ENCODE assay signal across 29 mouse cellular contexts in genomic region chr17:24407116-24407803, GRCm38 (mm10). TPM values are rescaled to one million over a fixed set of nuclear protein-coding genes. Genes with fewer than 3 reads are reported as not detected.
DNase-seq lines count a peak whose midpoint lies in the region; ATAC-seq lines count a peak whose summit lies in the region.
"Had no signal": no experiment of that assay in that cellular context is flagged by ENCODE, and none has a peak within 500 bp of the region (broad histone marks: within the 10 kb centered on the region; RNA-seq: fewer than 3 reads in every experiment).

No protein-coding gene starts in this region.

- no peaks in the 10 kb centered on the region for H3K9me3 ChIP-seq in liver, embryonic 13.5 days (replicated peaks)
- H3K9me3 ChIP-seq in liver, embryonic 11.5 days (ENCODE audit: control insufficient read depth, low read length): no peaks in the 10 kb centered on the region
- no peaks in the 10 kb centered on the region for H3K9me3 ChIP-seq in forebrain, embryonic 15.5 days
- H3K9me3 ChIP-seq in kidney, embryonic 16.5 days (ENCODE audit: low read length): no peaks in the 10 kb centered on the region
- H3K9me3 ChIP-seq: heart, embryonic 13.5 days; hindbrain, embryonic 10.5 days; intestine, embryonic 15.5 days; limb, embryonic 12.5 days; megakaryocyte, embryonic 14.5 days; midbrain, embryonic 12.5 days; stomach, embryonic 15.5 days had no signal

- no peak overlapping the region for H3K4me3 ChIP-seq in liver, embryonic 13.5 days (replicated peaks)
- H3K4me3 ChIP-seq in liver, embryonic 11.5 days (ENCODE audit: low read depth, low read length): no peak overlapping the region
- H3K4me3 ChIP-seq in forebrain, embryonic 15.5 days: no peak overlapping the region
- no peak overlapping the region for H3K4me3 ChIP-seq in kidney, embryonic 16.5 days (ENCODE audit: low read length)
- H3K4me3 ChIP-seq: heart, embryonic 13.5 days; hindbrain, embryonic 10.5 days; intestine, embryonic 15.5 days; limb, embryonic 12.5 days; megakaryocyte, embryonic 14.5 days; midbrain, embryonic 12.5 days; stomach, embryonic 15.5 days had no signal

- peaks cover 95% of the 10 kb centered on the region for H3K36me3 ChIP-seq in liver, embryonic 13.5 days
- H3K36me3 ChIP-seq in liver, embryonic 11.5 days (ENCODE audit: control insufficient read depth, insufficient read depth, low read length): peaks cover 29% of the 10 kb centered on the region
- H3K36me3 ChIP-seq in forebrain, embryonic 15.5 days: peaks cover 80% of the 10 kb centered on the region
- H3K36me3 ChIP-seq in kidney, embryonic 16.5 days (ENCODE audit: insufficient read depth, low read length): peaks cover 29% of the 10 kb centered on the region

- 85% methylated on average over 12 of the region's 12 CpGs for WGBS in liver, embryonic 13.5 days (ENCODE audit: insufficient replicate concordance)
- WGBS in liver, embryonic 11.5 days: 89% methylated on average over 12 of the region's 12 CpGs
- 87% methylated on average over 12 of the region's 12 CpGs for WGBS in forebrain, embryonic 15.5 days
- WGBS in kidney, embryonic 16.5 days: 82% methylated on average over 12 of the region's 12 CpGs

- H3K4me2 ChIP-seq in liver, embryonic 13.5 days: no peak overlapping the region
- no peak overlapping the region for H3K4me2 ChIP-seq in liver, embryonic 11.5 days
- H3K4me2 ChIP-seq in forebrain, embryonic 15.5 days (replicated peaks): no peak overlapping the region
- no peak overlapping the region for H3K4me2 ChIP-seq in kidney, embryonic 16.5 days (replicated peaks; ENCODE audit: low read depth, low read length)
- H3K4me2 ChIP-seq: heart, embryonic 13.5 days; intestine, embryonic 15.5 days; limb, embryonic 12.5 days; midbrain, embryonic 12.5 days; stomach, embryonic 15.5 days had no signal

- ATAC-seq in liver, embryonic 13.5 days (ENCODE audit: low read depth): 0 out of 2 replicates have a peak, but pooled peaks have one; percentile 14
- ATAC-seq in liver, embryonic 11.5 days (replicated peaks; ENCODE audit: low FRiP score): no peak
- ATAC-seq in forebrain, embryonic 15.5 days (replicated peaks): no peak
- ATAC-seq in kidney, embryonic 16.5 days (ENCODE audit: low FRiP score, low TSS enrichment): no peak
- ATAC-seq: forebrain, embryonic 14.5 days; hindbrain, postnatal 0 days; intestine, embryonic 15.5 days; liver, postnatal 0 days had no signal

- DNase-seq in liver, embryonic 13.5 days: no peak
- DNase-seq in liver, embryonic 11.5 days (ENCODE audit: low spot score): no peak
- DNase-seq in cerebellum, adult 11-12 months: peak; percentile 78
- peak; percentile 76 for DNase-seq in cerebellum, adult 9-10 months
- DNase-seq in cerebellum, postnatal 36 days: peak; percentile 68 to 69
- no peak for DNase-seq in adrenal gland, postnatal 4 days (ENCODE audit: low spot score in 2 of 2)
- DNase-seq: adrenal gland, adult 8-10 months; B cell, adult 2 months; heart, postnatal 10 days; kidney, adult 2 months; kidney, postnatal 10 days; liver, postnatal 0 days; lung, postnatal 4 days; retina, postnatal 1 day; right cerebral cortex, postnatal 14 days; thymus, postnatal 14 days had no signal

- H3K27ac ChIP-seq in liver, embryonic 13.5 days: no peak overlapping the region
- no peak overlapping the region for H3K27ac ChIP-seq in liver, embryonic 11.5 days (ENCODE audit: low read depth, low read length)
- no peak overlapping the region for H3K27ac ChIP-seq in forebrain, embryonic 15.5 days (replicated peaks)
- no peak overlapping the region for H3K27ac ChIP-seq in kidney, embryonic 16.5 days (ENCODE audit: low read length)
- H3K27ac ChIP-seq: heart, embryonic 13.5 days; hindbrain, embryonic 10.5 days; hindbrain, postnatal 0 days; intestine, embryonic 15.5 days; limb, embryonic 12.5 days; midbrain, embryonic 12.5 days; stomach, embryonic 15.5 days had no signal

- no peaks in the 10 kb centered on the region for H3K4me1 ChIP-seq in liver, embryonic 13.5 days (replicated peaks)
- H3K4me1 ChIP-seq in liver, embryonic 11.5 days (replicated peaks; ENCODE audit: control insufficient read depth, insufficient read depth, low read length): no peaks in the 10 kb centered on the region
- no peaks in the 10 kb centered on the region for H3K4me1 ChIP-seq in forebrain, embryonic 15.5 days
- no peaks in the 10 kb centered on the region for H3K4me1 ChIP-seq in kidney, embryonic 16.5 days (ENCODE audit: insufficient read depth, low read length)
- H3K4me1 ChIP-seq: heart, embryonic 13.5 days; hindbrain, embryonic 10.5 days; intestine, embryonic 15.5 days; limb, embryonic 12.5 days; midbrain, embryonic 12.5 days; stomach, embryonic 15.5 days had no signal

- no peaks in the 10 kb centered on the region for H3K27me3 ChIP-seq in liver, embryonic 13.5 days
- H3K27me3 ChIP-seq in liver, embryonic 11.5 days (replicated peaks; ENCODE audit: control insufficient read depth, insufficient read depth, low read length): no peaks in the 10 kb centered on the region
- H3K27me3 ChIP-seq in forebrain, embryonic 15.5 days: no peaks in the 10 kb centered on the region
- no peaks in the 10 kb centered on the region for H3K27me3 ChIP-seq in kidney, embryonic 16.5 days (ENCODE audit: insufficient read depth, low read length)
- H3K27me3 ChIP-seq: heart, embryonic 13.5 days; intestine, embryonic 15.5 days; limb, embryonic 12.5 days; megakaryocyte, embryonic 14.5 days; midbrain, embryonic 12.5 days; stomach, embryonic 15.5 days had no signal

- H3K9ac ChIP-seq in liver, embryonic 13.5 days: no peak overlapping the region
- H3K9ac ChIP-seq in liver, embryonic 11.5 days (ENCODE audit: low read depth, low read length): no peak overlapping the region
- H3K9ac ChIP-seq in forebrain, embryonic 15.5 days (replicated peaks): no peak overlapping the region
- H3K9ac ChIP-seq in kidney, embryonic 16.5 days (replicated peaks; ENCODE audit: low read length): no peak overlapping the region
- H3K9ac ChIP-seq: heart, embryonic 13.5 days; intestine, embryonic 15.5 days; limb, embryonic 12.5 days; liver, postnatal 0 days; midbrain, embryonic 12.5 days; stomach, embryonic 15.5 days had no signal

RNA-seq across cellular contexts. Expression of gene Rnps1, which starts 7.1 kb away (rescaled TPM):
- polyA plus RNA-seq in liver, embryonic 13.5 days (2015; fragmentation: Nextera tagmentation; extraction: Ambion mirVana): 151 and 173 TPM in 2 replicates
- polyA plus RNA-seq in liver, embryonic 11.5 days (2014; fragmentation: Nextera tagmentation; extraction: Ambion mirVana): 336 and 347 TPM in 2 replicates
- 360 and 364 TPM in 2 replicates for polyA plus RNA-seq in forebrain, embryonic 15.5 days (2015; fragmentation: Nextera tagmentation; extraction: Ambion mirVana)
- polyA plus RNA-seq in kidney, embryonic 16.5 days (2015; fragmentation: Nextera tagmentation; extraction: Ambion mirVana): 300 and 327 TPM in 2 replicates
- 100 to 1,000 TPM; 122 to 133 TPM for total RNA-seq in adrenal gland, postnatal 4 days (2021)

RNA-seq across cellular contexts. Expression of gene Eci1, which starts 19.2 kb away (rescaled TPM):
- 94.4 and 95.3 TPM in 2 replicates for polyA plus RNA-seq in liver, embryonic 13.5 days (2015; fragmentation: Nextera tagmentation; extraction: Ambion mirVana)
- 122 and 126 TPM in 2 replicates for polyA plus RNA-seq in liver, embryonic 11.5 days (2014; fragmentation: Nextera tagmentation; extraction: Ambion mirVana)
- polyA plus RNA-seq in forebrain, embryonic 15.5 days (2015; fragmentation: Nextera tagmentation; extraction: Ambion mirVana): 40.7 and 42.8 TPM in 2 replicates
- polyA plus RNA-seq in kidney, embryonic 16.5 days (2015; fragmentation: Nextera tagmentation; extraction: Ambion mirVana): 141 and 143 TPM in 2 replicates
- total RNA-seq in adrenal gland, postnatal 4 days (2021): 100 to 1,000 TPM; 165 to 199 TPM

RNA-seq across cellular contexts. Expression of gene Dnase1l2, which starts 35.6 kb away (rescaled TPM):
- 0.33 and 0.68 TPM in 2 replicates for polyA plus RNA-seq in liver, embryonic 13.5 days (2015; fragmentation: Nextera tagmentation; extraction: Ambion mirVana)
- polyA plus RNA-seq in liver, embryonic 11.5 days (2014; fragmentation: Nextera tagmentation; extraction: Ambion mirVana): 1.1 and 1.3 TPM in 2 replicates
- 5.7 and 6.6 TPM in 2 replicates for polyA plus RNA-seq in forebrain, embryonic 15.5 days (2015; fragmentation: Nextera tagmentation; extraction: Ambion mirVana)
- polyA plus RNA-seq in kidney, embryonic 16.5 days (2015; fragmentation: Nextera tagmentation; extraction: Ambion mirVana): 3.2 and 5.5 TPM in 2 replicates
- 1 to 10 TPM; 3.1 to 3.4 TPM for total RNA-seq in adrenal gland, postnatal 4 days (2021)

RNA-seq across cellular contexts. Expression of gene Abca3, which starts 55.5 kb away (rescaled TPM):
- 11.4 and 14.8 TPM in 2 replicates for polyA plus RNA-seq in liver, embryonic 13.5 days (2015; fragmentation: Nextera tagmentation; extraction: Ambion mirVana)
- polyA plus RNA-seq in liver, embryonic 11.5 days (2014; fragmentation: Nextera tagmentation; extraction: Ambion mirVana): 30.4 and 30.7 TPM in 2 replicates
- polyA plus RNA-seq in forebrain, embryonic 15.5 days (2015; fragmentation: Nextera tagmentation; extraction: Ambion mirVana): 21.5 and 21.7 TPM in 2 replicates
- 20.8 and 22.6 TPM in 2 replicates for polyA plus RNA-seq in kidney, embryonic 16.5 days (2015; fragmentation: Nextera tagmentation; extraction: Ambion mirVana)
- 10 to 100 TPM; 27.2 to 38.5 TPM for total RNA-seq in adrenal gland, postnatal 4 days (2021)

RNA-seq across cellular contexts. Expression of gene Abca17, which starts 56.4 kb away (rescaled TPM):
- not detected in 2 replicates for polyA plus RNA-seq in liver, embryonic 13.5 days (2015; fragmentation: Nextera tagmentation; extraction: Ambion mirVana)
- polyA plus RNA-seq in liver, embryonic 11.5 days (2014; fragmentation: Nextera tagmentation; extraction: Ambion mirVana): 0.19 TPM in 1 of 2 replicates, not detected in the other
- 0.22 TPM in 1 of 2 replicates, not detected in the other for polyA plus RNA-seq in forebrain, embryonic 15.5 days (2015; fragmentation: Nextera tagmentation; extraction: Ambion mirVana)
- 0.22 TPM in 1 of 2 replicates, not detected in the other for polyA plus RNA-seq in kidney, embryonic 16.5 days (2015; fragmentation: Nextera tagmentation; extraction: Ambion mirVana)
- total RNA-seq in adrenal gland, postnatal 4 days (2021): under 1 TPM in 1 of 2 experiments, not detected in 1; 0.11 TPM
- total RNA-seq: gastrocnemius, adult 18-20 months; heart, postnatal 10 days; liver, adult 2 months had no signal
- polyA plus RNA-seq: hindbrain, embryonic 10.5 days; intestine, embryonic 15.5 days; limb, embryonic 12.5 days; liver, postnatal 0 days; midbrain, embryonic 12.5 days had no signal

Comparison
In these comparisons a context has a peak if more than half of its experiments do, and no peak if none do; other contexts are left out.
1. DNase-seq: peak in cerebellum, adult 11-12 months (single experiment), cerebellum, adult 9-10 months (single experiment) and cerebellum, postnatal 36 days (2 of 2); none in liver, embryonic 13.5 days (single experiment), liver, embryonic 11.5 days (single experiment) and adrenal gland, postnatal 4 days (0 of 2).